Mouse (Mus musculus): ENCODE results near the gene Guk1. TPM values are rescaled to one million over a fixed set of nuclear protein-coding genes. Genes with fewer than 3 reads are reported as not detected.

Guk1 gene
- polyA plus RNA-seq, 2 experiments from 2014 or later: 63.6 to 67.4 TPM

Other genes with a start within 250 kb of the Guk1 start
- gene Hist3h2ba, start 243.3 kb downstream of the Guk1 start, polyA plus RNA-seq (2017; shearing (Covaris generic)): 1 to 10 TPM; 4.9 to 6.6 TPM
- 10 to 100 TPM in 1 of 2 experiments, 1 to 10 TPM in 1; 9.6 to 10.3 TPM for gene Hist3h2a, start 237.5 kb downstream of the Guk1 start, polyA plus RNA-seq (2017; shearing (Covaris generic))
- under 1 TPM; 0.28 to 0.46 TPM for gene Trim17, start 237.5 kb downstream of the Guk1 start, polyA plus RNA-seq (2017; shearing (Covaris generic))
- gene Trim11, start 214.1 kb downstream of the Guk1 start, polyA plus RNA-seq (2017; shearing (Covaris generic)): 10 to 100 TPM; 23.7 to 27.1 TPM
- not detected for gene Obscn, start 55.8 kb downstream of the Guk1 start, polyA plus RNA-seq (2017; shearing (Covaris generic))
- gene Iba57, start 28.5 kb downstream of the Guk1 start, polyA plus RNA-seq (2017; shearing (Covaris generic)): 1 to 10 TPM; 1.2 to 1.8 TPM
- not detected for gene Gjc2, start 9.0 kb downstream of the Guk1 start, polyA plus RNA-seq (2017; shearing (Covaris generic))
- gene Mrpl55, start 10.3 kb upstream of the Guk1 start, polyA plus RNA-seq (2017; shearing (Covaris generic)): 10 to 100 TPM; 57.0 to 62.4 TPM
- 10 to 100 TPM; 18.8 to 26.1 TPM for gene 2310033P09Rik, start 16.1 kb upstream of the Guk1 start, polyA plus RNA-seq (2017; shearing (Covaris generic))
- 100 to 1,000 TPM; 324 to 440 TPM for gene Arf1, start 36.1 kb upstream of the Guk1 start, polyA plus RNA-seq (2017; shearing (Covaris generic))
- not detected for gene Wnt3a, start 98.5 kb upstream of the Guk1 start, polyA plus RNA-seq (2017; shearing (Covaris generic))
- gene Wnt9a, start 114.7 kb upstream of the Guk1 start, polyA plus RNA-seq (2017; shearing (Covaris generic)): not detected
- gene Prss38, start 183.4 kb upstream of the Guk1 start, polyA plus RNA-seq (2017; shearing (Covaris generic)): not detected